Mouse (Mus musculus) limb, embryonic 13.5 days (tissue): ENCODE results near the gene Olfr299. TPM values are rescaled to one million over a fixed set of nuclear protein-coding genes. Genes with fewer than 3 reads are reported as not detected.

Experiments
- ATAC-seq: fragments of 200-750 bp; cut with Nextera tagmentation; 2 replicates; pipeline ENCODE4 v1.8.0; 2017; ENCODE audit warnings: low read depth, moderate number of reproducible peaks, moderate TSS enrichment; ENCODE audit not compliant: low FRiP score
- H3K27ac ChIP-seq: fragments of 300-500 bp; sonication (generic); 2 replicates; pipeline ENCODE4 v1.5.1; 2015; ENCODE audit warnings: inconsistent platforms, mild to moderate bottlenecking, moderate library complexity
- H3K27me3 ChIP-seq: fragments of 300-500 bp; sonication (generic); 2 replicates; pipeline ENCODE4 v1.6.1; 2015; ENCODE audit warnings: mild to moderate bottlenecking, inconsistent platforms
- H3K36me3 ChIP-seq: fragments of 300-500 bp; sonication (generic); 2 replicates; pipeline ENCODE4 v1.6.1; 2015; ENCODE audit warnings: inconsistent platforms, mild to moderate bottlenecking, moderate library complexity
- H3K4me1 ChIP-seq: fragments of 300-500 bp; sonication (generic); 2 replicates; pipeline ENCODE4 v1.6.1; 2015; ENCODE audit warnings: inconsistent platforms
- H3K4me2 ChIP-seq: fragments of 300-500 bp; sonication (generic); replicated peaks from 2 replicates; pipeline ENCODE4 v1.6.1; 2015; ENCODE audit warnings: inconsistent platforms, mild to moderate bottlenecking, moderate library complexity
- H3K4me3 ChIP-seq: fragments of 300-500 bp; sonication (generic); 2 replicates; pipeline ENCODE4 v1.5.1; 2015; ENCODE audit warnings: moderate library complexity, mild to moderate bottlenecking, inconsistent platforms
- H3K9ac ChIP-seq: fragments of 300-500 bp; sonication (generic); 2 replicates; pipeline ENCODE4 v1.6.1; 2015; ENCODE audit warnings: mild to moderate bottlenecking, inconsistent platforms
- H3K9me3 ChIP-seq: fragments of 300-500 bp; sonication (generic); 2 replicates; pipeline ENCODE4 v1.6.1; 2016; ENCODE audit warnings: inconsistent platforms
- WGBS: fragments of 180-500 bp; shearing (Covaris S2); methylation state at CpG from one replicate; pipeline ENCODE4 v1.1.7; 2015; 5-methylcytosine and 5-hydroxymethylcytosine counted together
- polyA plus RNA-seq: library from polyadenylated mRNA; unstranded; fragments of >200 nt; fragmentation: Nextera tagmentation; extraction: Ambion mirVana; gene quantifications from 2 replicates; pipeline ENCODE4 v1.2.1, GENCODE M21; 2015

Gene Olfr299
- polyA plus RNA-seq, result not detected in 2 replicates

DNA sequence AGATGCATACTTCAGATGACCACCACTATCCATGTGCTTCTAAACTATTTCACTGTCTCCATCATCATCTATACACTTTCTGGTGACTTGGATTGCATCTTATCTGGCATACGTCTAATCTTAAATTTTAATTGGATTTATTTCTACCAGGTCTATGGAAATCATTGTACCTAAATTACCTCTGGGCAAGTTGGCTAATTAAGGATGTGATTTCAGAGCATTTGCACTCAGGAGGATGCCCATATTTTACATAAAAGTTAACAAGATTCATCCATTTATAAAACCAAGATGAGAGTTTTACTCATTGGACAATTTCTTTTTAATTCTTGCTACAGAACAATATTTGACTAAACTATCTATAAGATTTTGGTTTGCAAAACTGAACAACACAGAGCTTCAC lies at the start of gene Olfr299:
Gene Olfr299, plus strand, starts transcription at position 301 of the 400 bp plus-strand sequence.
- Histone ChIP-seq H3K27ac (no peak within 1 kb of the TSS), H3K36me3 (no peaks in the 10 kb centered on the region), H3K9me3 (no peaks in the 10 kb centered on the region), H3K4me1 (no peaks in the 10 kb centered on the region), H3K4me3 (no peak within 1 kb of the TSS), H3K9ac (no peak within 1 kb of the TSS), H3K27me3 (no peaks in the 10 kb centered on the region), H3K4me2 (no peak within 1 kb of the TSS)
- WGBS, result 86% methylated on average over 1 of the region's 1 CpGs
- ATAC-seq, result no peak

DNA sequence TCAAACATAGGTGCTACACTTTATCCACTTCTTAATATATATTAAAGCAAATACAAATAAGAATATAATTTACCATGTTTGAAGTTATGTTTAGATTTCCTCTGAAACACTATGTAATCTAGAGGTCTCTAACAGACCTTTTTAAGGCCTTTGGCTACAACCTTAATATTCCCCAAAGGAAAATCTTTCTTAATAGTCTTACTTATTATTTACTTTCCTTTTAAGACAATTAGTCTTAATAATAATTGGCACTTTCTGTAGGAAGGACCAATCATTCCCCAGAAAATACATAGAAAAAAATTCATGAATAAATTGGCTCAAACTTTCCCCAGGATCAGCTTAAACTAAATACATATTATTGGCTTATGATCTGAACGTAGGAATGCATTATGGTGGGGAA lies 32.7 kb downstream of the Olfr299 start, which contains the start of gene Olfr298:
Gene Olfr298, minus strand, starts transcription at position 101 of the 400 bp plus-strand sequence.
- Histone ChIP-seq H3K9me3 (no peaks in the 10 kb centered on the region), H3K36me3 (no peaks in the 10 kb centered on the region), H3K27ac (no peak within 1 kb of the TSS), H3K9ac (no peak within 1 kb of the TSS), H3K4me1 (no peaks in the 10 kb centered on the region), H3K4me2 (no peak within 1 kb of the TSS), H3K4me3 (no peak within 1 kb of the TSS), H3K27me3 (no peaks in the 10 kb centered on the region)
- 77% methylated on average over 1 of the region's 1 CpGs for WGBS
- ATAC-seq, result no peak

Other genes with a start within 250 kb of the Olfr299 start
- not detected in 2 replicates for gene Vmn2r76, start 213.6 kb upstream of the Olfr299 start, polyA plus RNA-seq
- not detected in 2 replicates for gene Olfr310, start 182.7 kb upstream of the Olfr299 start, polyA plus RNA-seq
- not detected in 2 replicates for gene Olfr309, start 146.2 kb upstream of the Olfr299 start, polyA plus RNA-seq
- gene Olfr308, start 134.3 kb upstream of the Olfr299 start, polyA plus RNA-seq, result not detected in 2 replicates
- not detected in 2 replicates for gene Olfr307, start 122.3 kb upstream of the Olfr299 start, polyA plus RNA-seq
- gene Olfr305, start 93.0 kb upstream of the Olfr299 start, polyA plus RNA-seq, result not detected in 2 replicates
- not detected in 2 replicates for gene Olfr304, start 73.3 kb upstream of the Olfr299 start, polyA plus RNA-seq
- not detected in 2 replicates for gene Olfr303, start 62.1 kb upstream of the Olfr299 start, polyA plus RNA-seq
- not detected in 2 replicates for gene Olfr301, start 56.1 kb upstream of the Olfr299 start, polyA plus RNA-seq
- gene Olfr298, start 32.6 kb downstream of the Olfr299 start, polyA plus RNA-seq, result not detected in 2 replicates
- not detected in 2 replicates for gene Olfr297, start 60.0 kb downstream of the Olfr299 start, polyA plus RNA-seq
- gene Olfr295, start 123.9 kb downstream of the Olfr299 start, polyA plus RNA-seq, result not detected in 2 replicates
- not detected in 2 replicates for gene Olfr294, start 156.7 kb downstream of the Olfr299 start, polyA plus RNA-seq
- not detected in 2 replicates for gene Olfr293, start 189.1 kb downstream of the Olfr299 start, polyA plus RNA-seq
- not detected in 2 replicates for gene Olfr292, start 228.4 kb downstream of the Olfr299 start, polyA plus RNA-seq